Mouse (Mus musculus) lung, postnatal 0 days (tissue): ENCODE measurements around the gene Il9r.

Experiments
- CTCF ChIP-seq: IDR thresholded peaks from 2 replicates; pipeline ENCODE4 v1.5.1; 2016; ENCODE audit warnings: antibody characterized with exemption, mild to moderate bottlenecking
- EP300 ChIP-seq: IDR thresholded peaks from 2 replicates; pipeline ENCODE4 v1.6.1; 2016; ENCODE audit warnings: antibody characterized with exemption, mild to moderate bottlenecking, control low read depth

DNA sequence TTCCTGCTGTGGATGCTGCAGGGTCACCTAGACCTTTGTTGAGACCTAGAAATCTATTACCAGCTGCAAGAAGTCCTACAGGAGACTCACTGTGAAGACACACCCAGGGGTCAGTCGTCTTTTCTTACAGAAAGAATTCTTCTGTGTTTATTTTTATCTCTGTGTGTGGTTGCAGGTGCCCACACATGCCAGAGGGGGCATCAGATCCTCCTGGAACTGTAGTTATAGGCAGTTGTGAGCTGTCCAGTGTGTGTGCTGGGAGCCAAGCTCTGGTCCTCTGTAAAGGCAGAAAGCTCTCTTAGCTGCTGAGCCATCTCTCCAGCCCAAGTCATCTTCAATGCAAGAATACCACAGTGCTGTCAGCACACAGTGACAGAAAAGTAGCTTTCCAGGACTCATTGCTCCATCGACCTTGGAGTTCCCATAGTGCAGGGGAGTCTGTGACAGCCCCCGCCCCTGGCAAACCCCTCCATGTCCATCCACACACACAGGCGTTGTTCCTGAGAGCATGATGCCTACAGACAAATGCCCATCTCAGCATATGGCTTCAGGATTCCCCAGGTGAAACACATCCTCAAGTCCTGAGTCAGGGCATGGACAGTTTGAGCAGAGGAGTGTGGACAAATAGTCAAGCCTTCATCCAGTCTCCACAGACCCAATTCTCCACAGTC, 23.4 kb upstream of the Il9r start:
- TF ChIP-seq CTCF (peak; percentile 24; the same call in 1 of the 2 replicates), EP300 (no peak)
